In genomic region chr2:170131981-170132460, GRCm38 (mm10) we compare ENCODE assay signal across 8 mouse cellular contexts. TPM values are rescaled to one million over a fixed set of nuclear protein-coding genes. Genes with fewer than 3 reads are reported as not detected.
A peak's percentile ranks its signal among the peaks of the same experiment; 100 is the strongest.
DNase-seq lines count a peak whose midpoint lies in the region; ATAC-seq and TF ChIP-seq lines count a peak whose summit lies in the region.

No protein-coding gene starts in this region.

- no peak for TF ChIP-seq CTCF in liver, adult 2 months (IDR thresholded peaks at IDR 0.05; ENCODE audit: low read depth, low read length)
- TF ChIP-seq CTCF in midbrain, postnatal 0 days (IDR thresholded peaks at IDR 0.05), result no peak

- no peak for TF ChIP-seq POLR2A in liver, adult 2 months (IDR thresholded peaks at IDR 0.05; ENCODE audit: extremely low read depth, insufficient read depth, low read length)

- H3K27ac ChIP-seq in liver, adult 2 months (replicated peaks; ENCODE audit: insufficient read depth, low read depth, low read length), result peak overlapping the region; percentile 53
- peak overlapping the region; percentile 68 for H3K27ac ChIP-seq in brown adipose tissue, adult 24 weeks (replicated peaks; ENCODE audit: low read depth, low read length)
- peak overlapping the region; percentile 37; the same call in 1 of the 2 replicates for H3K27ac ChIP-seq in hindbrain, embryonic 15.5 days (replicated peaks)
- no peak overlapping the region for H3K27ac ChIP-seq in midbrain, postnatal 0 days (ENCODE audit: low read depth, low read length)

- peak overlapping the region; percentile 80 for H3K4me2 ChIP-seq in hindbrain, embryonic 15.5 days
- H3K4me2 ChIP-seq in midbrain, postnatal 0 days (ENCODE audit: low read depth, low read length, poor library complexity, severe bottlenecking), result peak overlapping the region; percentile 72

- no peaks in the 10 kb centered on the region for H3K27me3 ChIP-seq in liver, adult 2 months (ENCODE audit: control insufficient read depth, insufficient read depth, low read length)
- 0 out of 2 replicates have a peak, but pooled peaks cover 4% of the 10 kb centered on the region for H3K27me3 ChIP-seq in hindbrain, embryonic 15.5 days
- no peaks in the 10 kb centered on the region for H3K27me3 ChIP-seq in midbrain, postnatal 0 days (ENCODE audit: insufficient read depth, low read length)

- no peak overlapping the region; the same call in 1 of the 2 replicates for H3K9ac ChIP-seq in liver, adult 2 months (ENCODE audit: low read depth, low read length)
- H3K9ac ChIP-seq in hindbrain, embryonic 15.5 days, result no peak overlapping the region; the same call in 1 of the 2 replicates
- H3K9ac ChIP-seq in midbrain, postnatal 0 days (replicated peaks; ENCODE audit: low read length, poor library complexity, severe bottlenecking), result no peak overlapping the region

- no peak for DNase-seq in liver, adult 2 months (ENCODE audit: extremely low read depth, low read depth, low spot score)
- DNase-seq in liver, result no peak
- DNase-seq in midbrain, postnatal 0 days (ENCODE audit: low spot score), result no peak
- no peak for DNase-seq in urinary bladder, adult 2 months (ENCODE audit: low spot score)
- DNase-seq in gastrocnemius, postnatal 4 days (ENCODE audit: low spot score in 2 of 2), result no peak
- DNase-seq in urinary bladder, postnatal 10 days (ENCODE audit: low spot score), result no peak

- H3K4me1 ChIP-seq in liver, adult 2 months (ENCODE audit: control insufficient read depth, insufficient read depth, low read length), result peaks cover 19% of the 10 kb centered on the region
- H3K4me1 ChIP-seq in brown adipose tissue, adult 24 weeks (ENCODE audit: control insufficient read depth, insufficient read depth, insufficient read length, low read length), result peaks cover 21% of the 10 kb centered on the region
- peaks cover 45% of the 10 kb centered on the region for H3K4me1 ChIP-seq in hindbrain, embryonic 15.5 days (replicated peaks)
- no peaks in the 10 kb centered on the region for H3K4me1 ChIP-seq in midbrain, postnatal 0 days (ENCODE audit: insufficient read depth, low read length)

- no peaks in the 10 kb centered on the region for H3K36me3 ChIP-seq in liver, adult 2 months (ENCODE audit: control insufficient read depth, insufficient read depth, low read length)
- no peaks in the 10 kb centered on the region for H3K36me3 ChIP-seq in hindbrain, embryonic 15.5 days
- H3K36me3 ChIP-seq in midbrain, postnatal 0 days (ENCODE audit: insufficient read depth, low read length), result no peaks in the 10 kb centered on the region

- H3K4me3 ChIP-seq in liver, adult 2 months (ENCODE audit: insufficient read depth, low read depth, low read length), result peak overlapping the region; percentile 99; the same call in 1 of the 2 replicates
- peak overlapping the region; percentile 36 for H3K4me3 ChIP-seq in brown adipose tissue, adult 24 weeks (ENCODE audit: insufficient read depth, low read depth, low read length)
- peak overlapping the region; percentile 83 for H3K4me3 ChIP-seq in hindbrain, embryonic 15.5 days
- peak overlapping the region; percentile 68 for H3K4me3 ChIP-seq in midbrain, postnatal 0 days (ENCODE audit: low read depth, low read length)

- WGBS in liver, adult 2 months, result under 1% methylated on average over 10 of the region's 10 CpGs
- 3% methylated on average over 10 of the region's 10 CpGs for WGBS in hindbrain, embryonic 15.5 days
- WGBS in midbrain, postnatal 0 days, result 5% methylated on average over 10 of the region's 10 CpGs

- no peaks in the 10 kb centered on the region for H3K9me3 ChIP-seq in hindbrain, embryonic 15.5 days
- H3K9me3 ChIP-seq in midbrain, postnatal 0 days (ENCODE audit: low read length), result no peaks in the 10 kb centered on the region

- no peak for ATAC-seq in hindbrain, embryonic 15.5 days (ENCODE audit: low FRiP score, low read depth)
- no peak for ATAC-seq in midbrain, postnatal 0 days (ENCODE audit: low FRiP score)

- H3K79me2 ChIP-seq in liver, adult 2 months (ENCODE audit: control insufficient read depth, insufficient read depth, low read length), result peaks cover 22% of the 10 kb centered on the region; the same call in 1 of the 2 replicates

RNA-seq across cellular contexts. Expression of gene Zfp217, which starts 15.9 kb away (rescaled TPM):
- 4.2 and 5.6 TPM in 2 replicates for total RNA-seq in liver, adult 2 months (2014; rRNA removed)
- polyA plus RNA-seq in liver, adult 2 months (2012; rRNA removed), result 2.4 and 2.9 TPM in 2 replicates
- 5.3 and 7.2 TPM in 2 replicates for polyA plus RNA-seq in brown adipose tissue, adult 24 weeks (2012; ENCODE audit: insufficient read depth, insufficient read length, missing spikeins)
- 1.7 and 1.9 TPM in 2 replicates for polyA plus RNA-seq in hindbrain, embryonic 15.5 days (2015; fragmentation: Nextera tagmentation; extraction: Ambion mirVana)
- total RNA-seq in midbrain, postnatal 0 days (2014; rRNA removed), result 3.7 and 3.8 TPM in 2 replicates
- 0.44 and 0.49 TPM in 2 replicates for polyA plus RNA-seq in midbrain, postnatal 0 days (2015; fragmentation: Nextera tagmentation; extraction: Ambion mirVana)
- 8.9 and 11.5 TPM in 2 replicates for polyA plus RNA-seq in urinary bladder, adult 2 months (2012; rRNA removed)
- 10 to 100 TPM; 14.1 to 15.1 TPM for total RNA-seq in gastrocnemius, postnatal 4 days (2021)

Comparison
In these comparisons a context has a peak if more than half of its experiments do, and no peak if none do; other contexts are left out.
1. H3K4me3 ChIP-seq: peak in every context shown above with its lines; median percentile 99 in liver, adult 2 months; 83 in hindbrain, embryonic 15.5 days; 68 in midbrain, postnatal 0 days; 36 in brown adipose tissue, adult 24 weeks.